Mouse (Mus musculus) lung, embryonic 15.5 days (tissue): ENCODE results near the gene Wdr60. TPM values are rescaled to one million over a fixed set of nuclear protein-coding genes. Genes with fewer than 3 reads are reported as not detected.

ENCODE experiments used
- ATAC-seq: fragments of 200-750 bp; cut with Nextera tagmentation; 2 replicates; pipeline ENCODE4 v1.8.0; 2017; ENCODE audit warnings: moderate number of reproducible peaks, borderline replicate concordance; ENCODE audit not compliant: low FRiP score, low TSS enrichment; ENCODE audit errors: extremely low read depth
- H3K27ac ChIP-seq: fragments of 300-500 bp; sonication (generic); 2 replicates; pipeline ENCODE4 v1.5.1; 2015; ENCODE audit warnings: moderate library complexity, mild to moderate bottlenecking, inconsistent platforms
- H3K27me3 ChIP-seq: fragments of 300-500 bp; sonication (generic); 2 replicates; pipeline ENCODE4 v1.6.1; 2015; ENCODE audit warnings: inconsistent platforms
- H3K36me3 ChIP-seq: fragments of 300-500 bp; sonication (generic); 2 replicates; pipeline ENCODE4 v1.6.1; 2015; ENCODE audit warnings: inconsistent platforms
- H3K4me1 ChIP-seq: fragments of 300-500 bp; sonication (generic); 2 replicates; pipeline ENCODE4 v1.6.1; 2015; ENCODE audit warnings: inconsistent platforms
- H3K4me2 ChIP-seq: fragments of 300-500 bp; sonication (generic); 2 replicates; pipeline ENCODE4 v1.6.1; 2015; ENCODE audit warnings: inconsistent platforms, mild to moderate bottlenecking, moderate library complexity
- H3K4me3 ChIP-seq: fragments of 300-500 bp; sonication (generic); 2 replicates; pipeline ENCODE4 v1.5.1; 2015; ENCODE audit warnings: mild to moderate bottlenecking, inconsistent platforms
- H3K9ac ChIP-seq: fragments of 300-500 bp; sonication (generic); 2 replicates; pipeline ENCODE4 v1.6.1; 2015; ENCODE audit warnings: inconsistent platforms
- H3K9me3 ChIP-seq: fragments of 300-500 bp; sonication (generic); 2 replicates; pipeline ENCODE4 v1.6.1; 2016; ENCODE audit warnings: inconsistent platforms
- whole genome bisulfite sequencing: fragments of 180-500 bp; shearing (Covaris S2); methylation state at CpG from one replicate; pipeline ENCODE4 v1.1.7; 2015; 5-methylcytosine and 5-hydroxymethylcytosine counted together
- polyA plus RNA-seq: library from polyadenylated mRNA; unstranded; fragments of >200 nt; fragmentation: Nextera tagmentation; extraction: Ambion mirVana; gene quantifications from 2 replicates; pipeline ENCODE4 v1.2.1, GENCODE M21; 2015

The Wdr60 gene
- polyA plus RNA-seq, 1 experiment from 2014 or later = 18.9 TPM

GRCm38 (mm10) chr12:116226289-116227057, 36.3 kb downstream of the Wdr60 start:
- Histone ChIP-seq H3K27me3 (no peaks in the 10 kb centered on the region), H3K4me3 (no peak overlapping the region), H3K9me3 (no peaks in the 10 kb centered on the region), H3K4me1 (no peaks in the 10 kb centered on the region), H3K9ac (no peak overlapping the region), H3K27ac (no peak overlapping the region), H3K4me2 (no peak overlapping the region), H3K36me3 (0 out of 2 replicates have a peak, but pooled peaks cover 13% of the 10 kb centered on the region)
- no peak for ATAC-seq
- 87% methylated on average over 10 of the region's 10 CpGs for WGBS

GRCm38 (mm10) chr12:116223107-116223506, 39.7 kb downstream of the Wdr60 start:
- 75% methylated on average over 2 of the region's 2 CpGs for whole genome bisulfite sequencing
- H3K27me3 ChIP-seq = no peaks in the 10 kb centered on the region
- H3K4me3 ChIP-seq = no peak overlapping the region
- peaks cover 15% of the 10 kb centered on the region; the same call in 1 of the 2 replicates for H3K36me3 ChIP-seq
- no peak overlapping the region for H3K27ac ChIP-seq
- H3K9ac ChIP-seq = no peak overlapping the region
- H3K9me3 ChIP-seq = no peaks in the 10 kb centered on the region
- no peaks in the 10 kb centered on the region for H3K4me1 ChIP-seq
- ATAC-seq = no peak
- H3K4me2 ChIP-seq = no peak overlapping the region

GRCm38 (mm10) chr12:116207486-116207885, 55.3 kb downstream of the Wdr60 start:
- H3K27ac ChIP-seq = no peak overlapping the region
- no peaks in the 10 kb centered on the region for H3K9me3 ChIP-seq
- H3K4me3 ChIP-seq = no peak overlapping the region
- H3K9ac ChIP-seq = no peak overlapping the region
- ATAC-seq = no peak
- H3K4me2 ChIP-seq = no peak overlapping the region
- no peaks in the 10 kb centered on the region for H3K27me3 ChIP-seq
- no peaks in the 10 kb centered on the region for H3K4me1 ChIP-seq
- 82% methylated on average over 8 of the region's 8 CpGs for WGBS
- H3K36me3 ChIP-seq = peaks cover 19% of the 10 kb centered on the region

GRCm38 (mm10) chr12:116205726-116206125, 57.1 kb downstream of the Wdr60 start:
- no peak overlapping the region for H3K27ac ChIP-seq
- peaks cover 10% of the 10 kb centered on the region; the same call in 1 of the 2 replicates for H3K36me3 ChIP-seq
- no peak overlapping the region for H3K9ac ChIP-seq
- no peaks in the 10 kb centered on the region for H3K4me1 ChIP-seq
- H3K27me3 ChIP-seq = no peaks in the 10 kb centered on the region
- H3K4me2 ChIP-seq = no peak overlapping the region
- H3K9me3 ChIP-seq = no peaks in the 10 kb centered on the region
- no peak; the same call in 1 of the 2 replicates for ATAC-seq
- 54% methylated on average over 3 of the region's 3 CpGs for WGBS
- no peak overlapping the region for H3K4me3 ChIP-seq

GRCm38 (mm10) chr12:116202176-116202981, 60.4 kb downstream of the Wdr60 start:
- H3K27me3 ChIP-seq = no peaks in the 10 kb centered on the region
- H3K4me2 ChIP-seq = no peak overlapping the region
- WGBS = 30% methylated on average over 9 of the region's 9 CpGs
- no peak overlapping the region for H3K9ac ChIP-seq
- H3K36me3 ChIP-seq = no peaks in the 10 kb centered on the region
- no peak overlapping the region for H3K27ac ChIP-seq
- no peaks in the 10 kb centered on the region for H3K4me1 ChIP-seq
- H3K4me3 ChIP-seq = no peak overlapping the region
- no peaks in the 10 kb centered on the region for H3K9me3 ChIP-seq
- ATAC-seq = peak; percentile 33; the same call in 1 of the 2 replicates

GRCm38 (mm10) chr12:116198791-116199190, 64.0 kb downstream of the Wdr60 start:
- Histone ChIP-seq H3K9ac (no peak overlapping the region), H3K4me1 (no peaks in the 10 kb centered on the region), H3K27me3 (no peaks in the 10 kb centered on the region), H3K36me3 (no peaks in the 10 kb centered on the region), H3K4me3 (no peak overlapping the region), H3K4me2 (no peak overlapping the region), H3K9me3 (no peaks in the 10 kb centered on the region), H3K27ac (no peak overlapping the region)
- 84% methylated on average over 6 of the region's 6 CpGs for WGBS
- no peak for ATAC-seq

- no peak overlapping the region for H3K27ac ChIP-seq
- no peak for ATAC-seq
- no peaks in the 10 kb centered on the region for H3K27me3 ChIP-seq
- no peak overlapping the region for H3K4me3 ChIP-seq
- 59% methylated on average over 8 of the region's 8 CpGs for WGBS
- no peak overlapping the region for H3K4me2 ChIP-seq
- no peak overlapping the region for H3K9ac ChIP-seq
- H3K4me1 ChIP-seq = no peaks in the 10 kb centered on the region
- no peaks in the 10 kb centered on the region for H3K9me3 ChIP-seq
- no peaks in the 10 kb centered on the region for H3K36me3 ChIP-seq
Measured at GRCm38 (mm10) chr12:116196221-116196620, 66.6 kb downstream of the Wdr60 start.

GRCm38 (mm10) chr12:116194641-116195040, 68.2 kb downstream of the Wdr60 start:
- Histone ChIP-seq H3K27me3 (no peaks in the 10 kb centered on the region), H3K9ac (no peak overlapping the region), H3K4me3 (no peak overlapping the region), H3K4me1 (no peaks in the 10 kb centered on the region), H3K36me3 (no peaks in the 10 kb centered on the region), H3K27ac (no peak overlapping the region), H3K4me2 (no peak overlapping the region), H3K9me3 (no peaks in the 10 kb centered on the region)
- no peak for ATAC-seq

- WGBS = 52% methylated on average over 6 of the region's 6 CpGs
- H3K27ac ChIP-seq = no peak overlapping the region
- no peak for ATAC-seq
Measured at GRCm38 (mm10) chr12:116193952-116194351, 68.9 kb downstream of the Wdr60 start.

GRCm38 (mm10) chr12:116183212-116183935, 79.4 kb downstream of the Wdr60 start:
- Histone ChIP-seq H3K4me1 (no peaks in the 10 kb centered on the region), H3K9me3 (no peaks in the 10 kb centered on the region), H3K9ac (no peak overlapping the region), H3K27me3 (no peaks in the 10 kb centered on the region), H3K4me2 (no peak overlapping the region), H3K4me3 (no peak overlapping the region), H3K27ac (no peak overlapping the region), H3K36me3 (no peaks in the 10 kb centered on the region)
- ATAC-seq = no peak
- 81% methylated on average over 6 of the region's 6 CpGs for WGBS

More at GRCm38 (mm10) chr12:116193952-116194351, 68.9 kb downstream of the Wdr60 start:
- Histone ChIP-seq H3K4me2 (no peak overlapping the region), H3K27me3 (no peaks in the 10 kb centered on the region), H3K9ac (no peak overlapping the region), H3K4me3 (no peak overlapping the region), H3K9me3 (no peaks in the 10 kb centered on the region), H3K4me1 (no peaks in the 10 kb centered on the region), H3K36me3 (no peaks in the 10 kb centered on the region)

GRCm38 (mm10) chr12:116182376-116182775, 80.4 kb downstream of the Wdr60 start:
- Histone ChIP-seq H3K27me3 (no peaks in the 10 kb centered on the region), H3K27ac (no peak overlapping the region), H3K9me3 (no peaks in the 10 kb centered on the region), H3K4me2 (no peak overlapping the region), H3K4me3 (no peak overlapping the region), H3K36me3 (no peaks in the 10 kb centered on the region), H3K9ac (no peak overlapping the region), H3K4me1 (no peaks in the 10 kb centered on the region)
- no peak for ATAC-seq
